Mouse (Mus musculus): ENCODE data around the gene Myd88.

The Myd88 gene

DNA sequence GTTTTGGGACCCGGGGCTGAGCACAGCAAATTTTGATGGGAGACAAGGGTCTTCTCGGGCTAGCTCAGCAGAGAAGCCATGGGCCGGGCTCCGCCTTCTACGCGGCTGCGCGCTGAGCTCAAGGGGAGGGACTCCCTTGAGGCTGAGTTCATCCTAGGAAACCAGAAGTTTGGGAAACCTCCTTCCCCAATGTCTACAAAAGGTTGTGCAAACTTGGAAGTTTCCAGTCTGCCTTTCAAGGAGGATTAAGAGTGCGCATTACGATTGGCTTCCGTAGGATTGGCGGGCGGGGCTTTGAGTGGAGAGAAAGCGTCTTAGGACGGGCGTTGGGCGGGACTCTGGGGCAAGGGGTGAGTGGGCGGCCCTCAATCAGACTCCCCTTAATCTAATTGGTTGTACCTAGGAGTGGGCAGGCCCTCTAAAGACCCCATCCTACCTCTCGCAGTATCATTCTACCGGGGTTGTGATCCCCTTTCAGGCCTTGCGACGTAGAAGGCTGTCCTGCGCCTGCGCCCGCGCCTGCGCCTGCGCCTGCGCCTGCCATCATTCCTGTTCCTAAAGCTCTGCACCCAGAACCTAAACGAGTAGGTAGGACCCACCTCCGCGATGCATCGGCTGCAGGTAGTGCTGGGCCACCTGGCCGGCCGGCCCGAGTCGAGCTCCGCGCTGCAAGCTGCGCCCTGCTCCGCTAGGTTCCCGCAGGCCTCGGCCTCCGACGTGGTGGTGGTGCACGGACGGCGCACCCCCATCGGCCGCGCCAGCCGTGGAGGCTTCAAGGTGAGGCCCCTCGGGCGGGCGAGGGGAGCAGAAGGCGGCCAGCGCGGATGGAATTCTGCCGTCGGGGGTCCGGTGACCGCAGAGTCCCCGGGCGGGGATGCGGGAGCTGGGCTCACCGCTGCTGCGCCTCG is at the start of gene Myd88:
Gene Myd88 (minus strand): TSS at position 503 of the 908 bp plus-strand sequence.
- DNase-seq (ENCODE audit: low read depth) = peak; percentile 98

DNA sequence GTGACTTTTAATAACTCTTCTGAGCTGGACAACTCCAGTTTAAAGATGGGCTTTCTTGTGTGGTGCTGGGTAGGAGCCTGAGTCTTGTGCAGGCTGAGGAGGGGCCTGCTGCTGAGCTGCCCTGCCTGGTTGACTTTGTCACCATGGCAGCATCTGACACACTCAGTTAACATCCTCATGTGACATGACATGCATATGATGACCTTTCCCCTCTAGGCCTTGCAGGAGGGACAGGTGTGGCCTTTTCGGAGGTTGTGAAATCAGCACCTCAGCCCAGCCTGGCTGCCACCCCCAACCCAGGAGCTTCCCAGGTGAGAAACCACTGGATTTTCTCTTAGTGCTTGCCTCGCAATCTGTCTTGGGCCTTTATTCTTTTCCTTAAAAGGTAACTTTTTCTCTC is 49.0 kb upstream of the Myd88 start:
- no peak for DNase-seq (ENCODE audit: low read depth)

DNA sequence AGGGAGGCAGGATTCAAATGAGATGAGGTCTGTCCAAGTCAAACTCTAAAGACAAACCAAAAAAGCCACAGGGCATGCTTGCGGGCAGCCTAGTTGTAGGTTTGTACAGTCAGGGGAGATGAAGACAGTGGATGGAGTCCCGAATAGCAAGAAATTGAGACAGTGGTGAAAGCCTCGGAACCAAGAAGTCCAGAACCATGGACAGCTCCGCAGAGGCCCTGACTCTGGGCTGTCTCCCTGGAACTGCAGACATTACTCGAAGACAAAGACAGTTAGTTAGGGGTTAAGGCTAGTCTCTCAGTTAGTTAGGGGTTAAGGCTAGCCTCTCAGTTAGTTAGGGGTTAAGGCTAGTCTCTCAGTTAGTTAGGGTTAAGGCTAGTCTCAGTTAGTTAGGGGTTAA is 47.7 kb upstream of the Myd88 start:
- DNase-seq (ENCODE audit: low read depth) = peak; percentile 72

DNA sequence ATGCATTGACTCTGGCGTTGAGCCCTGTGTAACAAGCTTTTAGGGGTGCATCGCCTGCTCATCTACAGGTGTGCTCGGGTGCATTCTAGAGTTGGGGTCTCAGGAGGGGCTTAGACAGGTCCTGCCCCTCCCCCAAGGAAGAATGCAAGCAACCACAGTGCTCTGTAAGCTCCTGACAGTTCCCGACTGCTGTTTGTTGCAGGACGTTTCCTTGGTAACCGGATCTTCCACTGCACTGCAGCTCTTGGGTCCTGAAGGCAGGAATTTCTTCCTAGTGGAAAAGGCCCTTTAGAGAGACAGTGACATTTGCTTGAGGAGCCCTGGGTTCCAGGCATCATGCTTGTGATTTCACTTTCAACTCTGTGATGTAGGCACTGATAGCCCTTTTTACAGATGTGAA is 41.4 kb upstream of the Myd88 start:
- DNase-seq (ENCODE audit: low read depth) = no peak

DNA sequence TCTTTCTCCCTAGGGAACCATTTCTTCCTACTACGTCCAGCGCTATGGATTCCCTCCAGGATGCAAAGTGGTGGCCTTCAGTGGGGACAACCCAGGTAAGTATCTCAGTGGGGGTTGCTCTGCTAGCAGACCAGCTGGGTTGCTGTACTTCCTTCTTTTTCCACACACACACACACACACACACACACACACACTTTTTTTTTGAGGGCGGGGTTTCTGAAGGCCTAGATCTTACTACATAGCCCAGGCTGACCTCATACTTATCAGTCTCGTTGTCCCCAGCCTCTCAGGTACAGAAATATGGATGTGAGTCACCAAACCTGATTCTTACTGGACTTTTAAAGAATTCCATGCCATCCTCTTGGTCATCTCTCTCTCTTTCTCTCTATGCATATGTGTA is 37.0 kb upstream of the Myd88 start:
- no peak for DNase-seq (ENCODE audit: low read depth)

DNA sequence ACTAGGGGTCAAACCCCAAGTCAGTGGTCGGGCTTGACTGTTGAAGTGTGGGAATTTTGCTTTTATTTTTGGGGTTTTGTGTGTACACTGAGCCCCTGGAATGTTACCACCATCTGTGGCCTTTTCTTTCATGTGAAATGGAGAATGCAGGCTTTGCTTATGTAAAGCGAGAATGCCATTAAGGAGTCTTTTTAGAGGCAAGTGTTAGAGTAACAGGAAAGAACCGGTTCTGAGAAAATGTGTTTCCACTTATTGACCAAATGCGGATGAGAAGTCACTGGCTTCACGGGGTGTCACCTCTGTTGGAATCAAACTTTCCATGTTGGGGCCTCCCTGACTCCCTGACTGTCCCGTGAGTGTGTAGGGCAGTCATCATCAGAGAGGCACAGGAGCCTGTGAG is 34.3 kb upstream of the Myd88 start:
- peak; percentile 13 for DNase-seq (ENCODE audit: low read depth)

DNA sequence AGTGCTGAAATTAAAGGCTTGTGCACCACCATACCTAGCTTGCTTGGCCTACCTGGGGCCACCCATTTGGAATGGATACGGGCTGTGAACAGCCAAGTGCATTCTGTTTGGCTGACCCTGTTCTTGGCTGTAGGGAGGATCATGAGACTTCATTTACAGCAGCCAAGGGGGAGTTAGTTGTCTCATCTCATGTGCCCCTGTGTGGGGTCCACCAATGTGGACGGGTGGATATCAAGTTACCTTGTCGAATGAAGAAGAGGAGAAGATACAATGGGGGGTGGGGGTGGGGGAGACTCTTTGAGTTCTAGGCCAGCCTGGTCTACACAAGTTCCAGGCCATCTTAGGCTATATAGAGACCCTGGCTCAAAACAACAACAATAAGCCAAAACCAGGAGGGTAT is 33.8 kb upstream of the Myd88 start:
- DNase-seq (ENCODE audit: low read depth) = no peak

DNA sequence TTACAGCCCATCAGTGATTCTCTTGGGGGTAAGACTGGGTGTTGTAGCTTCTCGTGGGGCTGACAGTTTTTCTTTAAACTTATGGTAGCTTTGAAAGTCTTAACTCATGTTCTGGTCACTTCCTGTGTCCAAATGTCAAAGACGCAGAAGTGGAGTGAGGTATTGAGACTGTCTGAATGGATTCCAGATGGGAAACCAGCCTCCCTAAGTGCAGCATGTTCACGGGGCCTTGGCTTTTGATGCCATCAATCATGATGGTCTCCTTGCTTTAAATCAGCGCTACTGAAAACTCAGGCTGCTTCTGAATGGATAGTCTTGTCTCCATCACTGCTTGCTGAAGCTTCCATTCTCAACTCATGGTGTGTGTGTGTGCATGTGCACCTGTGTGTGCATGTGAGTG is 30.0 kb upstream of the Myd88 start:
- no peak for DNase-seq (ENCODE audit: low read depth)

DNA sequence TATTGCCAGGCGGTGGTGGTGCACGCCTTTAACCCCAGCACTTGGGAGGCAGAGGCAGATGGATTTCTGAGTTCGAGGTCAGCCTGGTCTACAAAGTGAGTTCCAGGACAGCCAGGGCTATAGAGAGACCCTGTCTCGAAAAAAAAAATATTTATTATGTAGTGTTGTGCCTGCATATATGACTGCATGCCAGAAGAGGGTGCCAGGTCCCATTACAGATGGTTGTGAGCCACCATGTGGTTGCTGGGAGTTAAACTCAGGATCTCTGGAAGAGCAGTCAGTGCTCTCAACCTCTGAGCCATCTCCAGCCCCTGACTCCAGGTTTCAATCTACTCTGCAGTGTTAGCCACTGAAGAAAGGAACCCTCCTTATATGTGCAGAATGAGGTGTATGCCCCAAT is 29.6 kb upstream of the Myd88 start:
- DNase-seq (ENCODE audit: low read depth) = peak; percentile 23

DNA sequence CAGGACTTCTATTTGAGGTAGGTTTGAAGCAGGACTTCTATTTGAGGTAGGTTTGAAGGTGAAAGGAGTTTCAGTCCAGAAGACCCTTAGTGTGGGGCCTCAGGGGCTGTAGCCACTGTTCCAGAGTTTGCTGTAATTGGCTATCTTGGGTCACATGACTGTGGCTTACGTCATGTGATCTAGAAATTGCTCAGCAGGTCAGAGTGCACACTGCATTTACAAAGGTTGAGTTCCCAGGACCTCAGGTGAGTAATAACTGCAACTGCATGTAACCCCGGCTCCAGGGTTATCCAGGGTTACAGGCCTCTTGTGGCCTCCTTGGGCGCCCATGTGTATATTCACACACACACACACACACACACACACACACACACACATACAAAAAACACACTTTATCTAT is 27.2 kb upstream of the Myd88 start:
- DNase-seq (ENCODE audit: low read depth) = no peak

DNA sequence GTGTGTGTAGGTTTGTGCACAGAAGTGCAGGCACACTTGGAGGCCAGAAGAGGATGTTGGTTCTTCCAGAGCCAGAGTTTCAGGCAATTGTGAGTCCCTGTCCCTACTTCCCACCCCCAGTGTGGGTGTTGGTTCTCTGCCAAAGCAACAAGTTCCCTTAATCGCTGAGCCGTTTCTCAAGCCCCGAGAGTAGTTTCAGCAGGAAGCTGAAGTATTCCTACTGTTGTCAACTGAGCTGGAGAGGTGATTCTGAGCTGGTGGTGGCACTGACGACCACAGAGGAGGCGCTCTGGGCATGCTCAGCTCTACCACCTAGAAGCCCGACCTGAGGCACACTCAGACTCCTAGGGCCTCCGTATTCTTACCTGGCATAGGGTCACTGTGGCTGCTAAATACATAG is 24.1 kb upstream of the Myd88 start, which contains the start of gene Slc22a14:
Gene Slc22a14 (minus strand): TSS at position 270 of the 400 bp plus-strand sequence.
- no peak for DNase-seq (ENCODE audit: low read depth)

DNA sequence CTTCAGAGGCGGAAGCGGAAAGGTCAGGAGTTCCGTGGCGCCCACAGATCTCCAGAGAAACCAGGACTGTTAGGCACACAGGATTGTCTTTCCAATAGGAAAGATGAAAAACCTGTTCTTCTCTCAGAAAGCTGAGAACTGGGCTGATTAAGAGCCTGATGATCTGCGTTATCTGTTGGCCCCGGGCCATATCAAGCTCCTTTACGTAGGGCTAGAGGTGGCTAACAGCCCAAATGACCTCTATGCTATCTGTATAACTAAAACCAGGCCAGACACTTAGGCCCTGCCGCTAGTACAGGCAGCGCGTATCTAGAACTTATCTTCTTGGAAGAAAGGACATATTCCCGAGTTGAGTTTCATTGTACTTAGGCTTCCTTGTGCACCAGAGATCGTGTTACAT is 22.0 kb upstream of the Myd88 start:
- DNase-seq (ENCODE audit: low read depth) = no peak

DNA sequence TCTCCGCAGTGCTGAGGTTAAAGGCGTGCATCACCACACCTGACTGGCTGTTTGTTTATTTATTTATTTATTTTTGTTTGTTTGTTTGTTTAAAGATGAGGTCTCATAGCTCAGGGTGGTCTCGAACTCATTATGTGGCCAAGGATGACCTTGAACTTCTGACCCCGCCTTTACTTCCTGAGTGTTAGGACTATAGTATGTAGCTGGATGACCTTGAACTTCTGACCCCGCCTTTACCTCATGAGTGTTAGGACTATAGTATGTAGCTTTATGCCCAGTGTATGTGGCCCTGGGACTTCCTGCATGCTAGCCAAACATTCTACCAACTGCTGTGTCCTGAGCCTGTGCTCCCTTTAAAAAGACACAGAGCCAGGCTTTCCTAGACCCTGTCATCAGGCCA is 20.2 kb upstream of the Myd88 start:
- no peak for DNase-seq (ENCODE audit: low read depth)

DNA sequence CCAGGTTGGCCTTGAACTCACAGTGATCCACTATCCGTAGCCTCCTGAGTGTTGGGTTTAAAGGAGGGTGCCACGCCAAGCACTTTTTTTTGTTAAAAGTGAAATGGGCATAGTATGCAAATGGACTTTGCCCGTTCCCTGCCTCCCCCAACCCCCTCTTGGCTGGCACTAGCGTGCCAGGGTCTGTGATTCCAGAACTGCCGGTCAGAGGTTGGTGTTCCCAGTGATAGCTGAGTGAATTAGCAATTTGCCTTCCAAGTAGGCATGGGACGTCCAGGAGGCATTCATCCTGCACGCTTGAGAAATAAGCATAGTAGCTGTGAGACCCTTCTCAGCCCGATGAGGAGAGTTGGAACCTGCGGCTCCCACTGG is 16.8 kb upstream of the Myd88 start:
- no peak for DNase-seq (ENCODE audit: low read depth)

DNA sequence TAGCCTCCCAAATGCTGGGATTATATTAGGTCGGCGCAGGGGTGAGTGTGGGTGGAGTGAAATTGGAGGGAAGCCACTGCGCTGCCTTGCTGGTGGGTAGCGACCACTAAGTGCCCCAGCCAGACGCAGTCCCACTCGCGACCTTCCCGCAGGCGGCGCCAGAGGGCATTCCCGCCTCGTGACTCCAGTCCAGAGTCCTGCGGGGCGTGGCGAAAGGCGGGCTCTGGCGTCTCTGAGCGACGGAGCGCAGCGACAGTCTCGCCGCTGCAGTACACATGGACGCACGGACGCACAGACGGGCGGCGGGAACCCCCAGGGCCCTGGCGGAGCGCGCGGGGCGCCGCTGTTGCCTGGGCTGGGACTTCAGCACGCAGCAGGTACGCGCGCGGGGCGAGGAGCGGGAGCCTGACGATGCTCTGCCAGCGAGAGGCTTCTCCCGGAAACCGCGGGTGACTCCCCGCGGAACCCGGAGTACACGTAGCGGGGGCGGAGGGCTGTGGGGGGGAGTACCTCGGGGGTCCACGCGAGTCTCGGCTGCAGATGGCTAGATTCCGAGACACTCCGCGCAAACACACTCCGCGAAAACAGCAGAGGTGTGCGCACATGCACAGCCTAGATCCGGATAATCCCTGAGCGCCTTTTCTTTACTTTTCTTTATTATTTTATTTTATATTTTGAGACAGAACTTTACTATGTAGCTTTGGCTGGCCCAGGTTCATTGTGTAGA is 16.3 kb upstream of the Myd88 start, which contains the start of gene Xylb:
Gene Xylb (plus strand): TSS at position 51 of the 727 bp plus-strand sequence.
- DNase-seq (ENCODE audit: low read depth) = peak; percentile 74

DNA sequence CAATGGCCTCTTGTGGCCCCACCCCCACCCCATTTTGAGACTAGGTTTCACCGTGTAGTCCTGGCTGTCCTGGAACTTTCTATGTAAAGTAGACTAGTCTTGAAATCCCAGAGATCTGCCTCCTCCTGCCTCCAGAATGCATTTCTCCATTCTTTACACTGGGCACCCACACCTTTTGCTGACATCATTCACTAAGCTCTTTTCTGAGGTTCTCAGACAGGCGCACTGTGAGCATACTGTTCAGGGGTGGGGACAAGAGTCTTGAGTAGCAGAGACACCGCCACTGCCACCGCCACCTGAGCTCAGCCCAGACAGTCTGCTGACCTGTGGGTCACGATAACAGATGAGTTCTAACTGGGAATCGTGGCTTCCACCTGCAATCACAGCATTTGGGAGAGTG is 14.7 kb upstream of the Myd88 start:
- no peak for DNase-seq (ENCODE audit: low read depth)

DNA sequence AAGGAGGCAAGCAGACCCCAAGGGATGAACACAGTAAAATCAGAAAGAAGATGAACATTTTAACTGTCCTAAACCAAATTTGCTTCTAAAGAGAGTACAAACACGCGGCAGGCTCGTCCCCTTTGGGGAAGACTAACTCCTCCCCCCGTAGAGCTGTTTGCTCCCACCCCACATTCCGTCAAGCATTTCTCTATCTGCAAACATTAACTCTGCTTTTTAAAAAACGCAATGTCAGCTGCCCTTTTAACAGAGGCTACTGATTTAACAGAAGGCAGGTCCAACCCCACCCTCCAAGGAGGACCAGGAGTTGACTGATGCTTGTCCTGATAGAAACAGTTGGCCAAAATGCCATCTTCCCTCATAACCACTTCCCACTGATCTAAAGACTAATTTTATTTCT is 12.7 kb upstream of the Myd88 start:
- no peak for DNase-seq (ENCODE audit: low read depth)

DNA sequence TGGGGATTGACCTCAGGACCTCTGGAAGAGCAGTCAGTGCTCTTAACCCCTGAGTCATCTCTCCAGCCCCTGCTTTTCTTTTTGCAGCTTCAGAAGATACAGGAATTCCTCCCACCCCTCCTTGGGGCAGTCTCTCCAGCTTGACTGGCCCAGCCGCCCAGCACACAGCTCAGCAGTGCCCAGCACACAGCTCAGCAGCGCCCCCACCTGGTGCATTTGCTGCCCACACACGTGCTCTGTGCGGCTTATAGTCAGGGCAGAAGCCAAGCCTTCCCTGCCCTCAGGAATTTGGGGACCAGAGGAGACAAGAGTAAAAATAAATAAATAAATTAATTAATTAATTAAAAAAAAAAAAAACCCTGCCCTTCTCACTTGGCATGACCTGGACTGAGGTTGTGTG is 10.8 kb upstream of the Myd88 start:
- DNase-seq (ENCODE audit: low read depth) = peak; percentile 83

DNA sequence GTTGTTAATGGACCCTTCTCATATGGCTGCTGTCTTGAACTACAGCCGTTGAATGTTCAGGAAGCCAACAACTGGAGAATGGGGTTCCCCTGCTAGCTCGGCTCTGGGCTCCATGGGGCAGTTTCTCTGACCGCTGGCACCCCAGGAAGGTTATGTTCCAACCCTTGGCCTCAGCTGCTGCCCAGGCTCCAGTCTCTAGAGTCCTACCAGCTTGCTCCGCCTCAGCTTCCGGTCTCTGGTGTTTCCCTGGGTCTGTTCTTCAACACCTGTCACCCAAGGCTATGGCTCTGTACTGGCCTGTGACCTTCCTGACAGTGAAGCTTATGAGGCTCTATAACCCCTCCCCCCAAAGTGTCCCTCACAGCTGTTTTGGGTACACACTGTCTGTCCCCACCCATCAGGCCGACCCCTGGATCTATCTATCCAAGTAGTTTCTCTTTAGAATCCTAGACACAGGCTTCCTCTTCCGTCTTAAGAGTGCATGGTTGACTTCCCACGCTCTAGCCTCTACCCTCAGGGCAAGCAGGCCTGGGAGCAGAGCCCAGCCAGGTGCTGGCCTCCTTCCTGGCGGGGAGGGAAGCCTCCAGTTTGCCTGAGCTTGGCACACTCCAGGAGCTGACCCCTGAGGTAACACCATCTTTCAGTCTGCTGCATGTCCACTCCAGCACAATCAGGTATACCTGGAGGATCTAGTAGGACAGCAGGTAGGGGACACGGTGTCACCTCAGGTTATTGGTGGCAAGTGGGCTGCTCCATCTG is 9.9 kb upstream of the Myd88 start:
- no peak for DNase-seq (ENCODE audit: low read depth)

DNA sequence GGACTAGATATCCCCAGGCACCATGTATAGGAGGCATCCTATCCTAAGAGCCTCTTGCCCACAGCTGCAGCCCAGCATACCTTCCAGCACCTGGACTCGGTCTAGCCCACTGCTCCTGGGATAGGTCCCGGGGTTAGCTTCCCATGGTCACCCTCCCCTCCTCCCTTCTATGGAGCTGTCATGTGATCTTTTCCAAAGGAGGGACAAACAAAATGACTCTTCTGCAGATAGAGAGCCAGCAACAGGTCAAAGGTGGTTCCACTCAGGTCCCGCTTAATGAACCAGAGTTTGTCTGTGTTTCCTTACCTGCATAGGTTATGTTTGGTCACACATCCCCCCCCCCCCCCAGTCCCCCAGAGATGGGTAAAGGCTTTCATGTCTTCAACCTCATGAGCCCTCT is 9.3 kb upstream of the Myd88 start:
- no peak for DNase-seq (ENCODE audit: low read depth)

DNA sequence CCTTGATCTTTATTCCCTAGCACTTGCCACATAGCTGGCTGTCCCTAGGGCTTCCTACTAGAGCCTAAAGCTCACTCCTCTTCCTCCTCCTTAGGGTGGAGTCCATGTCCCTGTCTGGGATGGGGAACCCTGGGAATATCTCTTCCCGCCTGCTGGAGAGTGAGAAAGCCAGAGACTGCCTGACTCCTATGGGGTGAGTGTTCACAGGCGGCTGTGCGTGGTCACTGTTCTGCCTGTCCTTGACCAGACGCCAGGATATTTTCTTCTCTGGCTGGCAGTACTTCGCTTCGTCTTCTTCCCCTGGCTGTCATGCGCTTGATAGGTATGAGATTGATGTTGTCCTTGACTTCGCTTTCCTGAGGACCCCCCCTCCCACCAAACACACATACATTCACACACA is 5.2 kb upstream of the Myd88 start:
- no peak for DNase-seq (ENCODE audit: low read depth)

DNA sequence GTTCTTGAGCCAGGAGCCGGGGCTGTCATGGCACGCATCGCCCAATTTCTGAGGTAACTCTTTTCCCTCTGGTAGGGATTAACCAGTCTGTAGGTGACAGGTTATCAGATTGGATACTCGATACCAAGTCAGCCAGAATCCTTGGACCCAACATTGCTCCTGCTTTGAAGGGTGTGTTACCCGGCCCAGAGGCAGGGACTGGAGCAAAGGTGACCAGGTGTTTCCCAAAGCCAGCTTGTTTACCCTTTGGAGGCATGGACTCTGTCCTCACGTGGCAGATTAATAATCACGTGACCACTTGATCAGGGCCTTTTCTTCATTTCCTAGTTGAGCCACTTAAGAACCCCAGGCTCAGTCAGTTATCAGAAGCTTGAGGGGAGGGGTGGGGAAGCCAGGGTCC is 1.5 kb upstream of the Myd88 start:
- no peak for DNase-seq (ENCODE audit: low read depth)

DNA sequence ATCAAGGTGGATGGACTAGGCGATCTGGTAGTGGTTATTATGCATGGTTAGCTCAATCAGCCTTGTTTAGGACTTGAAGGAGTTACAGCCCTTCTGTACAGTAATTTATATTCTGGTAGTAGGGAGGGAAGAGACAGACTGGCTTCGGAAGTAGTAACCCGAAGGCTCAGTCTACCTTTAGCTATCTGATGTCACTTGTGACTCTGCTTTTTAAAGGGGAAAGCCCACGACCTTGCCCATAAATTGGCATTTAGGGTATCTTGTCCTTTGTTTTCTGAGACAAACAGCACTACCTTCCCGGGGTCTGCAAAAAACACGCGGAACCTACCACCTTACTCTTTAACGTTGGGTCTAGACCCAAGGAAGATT is 1.0 kb downstream of the Myd88 start:
- no peak for DNase-seq (ENCODE audit: low read depth)

Data from NIH3T3 (cell line).